Mouse (Mus musculus) megakaryocyte, embryonic 14.5 days (primary cell): Measurements from ENCODE around the gene Zfp809.

Experiments
- FLI1 ChIP-seq: IDR thresholded peaks from 2 replicates; pipeline ENCODE4 v1.6.1; 2012; ENCODE audit warnings: low read length, inconsistent platforms, mixed read lengths
- GATA1 ChIP-seq: IDR thresholded peaks from 3 replicates; pipeline ENCODE4 v1.6.1; 2012; ENCODE audit warnings: mixed read lengths, low read length, inconsistent platforms, borderline replicate concordance

GRCm38 (mm10) chr9:22196412-22196811 lies 29.1 kb upstream of the Zfp809 start:
- TF ChIP-seq GATA1 (no peak), FLI1 (no peak)
